Comparison of ENCODE assay signal across 1 mouse cellular context in the genomic region with DNA sequence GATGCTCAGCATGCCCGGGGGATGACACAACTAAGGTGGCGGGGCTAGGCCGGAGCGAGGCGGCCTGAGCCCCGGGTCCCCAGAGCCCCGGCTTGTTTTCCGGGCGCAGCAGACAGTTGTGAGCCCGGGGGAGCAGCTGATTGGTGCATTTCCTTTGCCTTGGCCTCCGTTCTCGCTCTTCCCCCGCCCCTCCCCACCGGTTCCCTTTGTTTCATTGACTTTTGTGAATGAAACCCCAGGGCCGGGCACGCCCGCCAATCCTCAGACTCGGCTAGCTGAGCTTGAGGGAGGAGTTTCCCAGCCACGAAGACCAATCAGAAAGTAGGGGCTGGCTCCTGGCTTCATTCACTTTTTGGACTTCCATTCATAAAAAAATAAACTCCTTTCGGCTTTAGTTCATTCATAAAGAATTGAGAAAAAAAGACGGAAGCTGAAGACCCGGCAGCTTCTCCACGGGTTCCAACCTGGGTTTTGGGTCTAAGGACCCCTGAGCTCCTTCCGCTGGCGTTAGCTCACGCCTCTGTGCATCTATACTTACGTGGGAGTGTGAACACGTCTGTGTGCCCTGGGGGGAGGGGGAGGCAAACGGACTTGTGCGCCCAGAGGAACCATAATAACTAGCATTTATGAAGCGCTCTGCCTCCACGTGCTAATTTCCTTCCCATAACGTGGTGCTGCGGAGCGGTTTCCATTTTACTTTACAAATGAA.
TF ChIP-seq lines count a peak whose summit lies in the region.

A gene (minus strand): TSS at position 229 of the 709 bp plus-strand sequence.

TF ChIP-seq in myocyte, 11 proteins besides CTCF, POLR2A, EP300 and RAD21 (continued from another document):
- no peak for TF ChIP-seq SRF (IDR thresholded peaks at IDR 0.05; ENCODE audit: control insufficient read depth, insufficient read length, low read depth)
TF ChIP-seq in myocyte: peak in this region for 0.
